Mouse (Mus musculus) lung, embryonic 15.5 days (tissue): ENCODE data around the gene Brk1. TPM values are rescaled to one million over a fixed set of nuclear protein-coding genes. Genes with fewer than 3 reads are reported as not detected.

Experiments
- ATAC-seq: fragments of 200-750 bp; cut with Nextera tagmentation; 2 replicates; pipeline ENCODE4 v1.8.0; 2017; ENCODE audit warnings: moderate number of reproducible peaks, borderline replicate concordance; ENCODE audit not compliant: low FRiP score, low TSS enrichment; ENCODE audit errors: extremely low read depth
- H3K27ac ChIP-seq: fragments of 300-500 bp; sonication (generic); 2 replicates; pipeline ENCODE4 v1.5.1; 2015; ENCODE audit warnings: moderate library complexity, mild to moderate bottlenecking, inconsistent platforms
- H3K27me3 ChIP-seq: fragments of 300-500 bp; sonication (generic); 2 replicates; pipeline ENCODE4 v1.6.1; 2015; ENCODE audit warnings: inconsistent platforms
- H3K36me3 ChIP-seq: fragments of 300-500 bp; sonication (generic); 2 replicates; pipeline ENCODE4 v1.6.1; 2015; ENCODE audit warnings: inconsistent platforms
- H3K4me1 ChIP-seq: fragments of 300-500 bp; sonication (generic); 2 replicates; pipeline ENCODE4 v1.6.1; 2015; ENCODE audit warnings: inconsistent platforms
- H3K4me2 ChIP-seq: fragments of 300-500 bp; sonication (generic); 2 replicates; pipeline ENCODE4 v1.6.1; 2015; ENCODE audit warnings: inconsistent platforms, mild to moderate bottlenecking, moderate library complexity
- H3K4me3 ChIP-seq: fragments of 300-500 bp; sonication (generic); 2 replicates; pipeline ENCODE4 v1.5.1; 2015; ENCODE audit warnings: mild to moderate bottlenecking, inconsistent platforms
- H3K9ac ChIP-seq: fragments of 300-500 bp; sonication (generic); 2 replicates; pipeline ENCODE4 v1.6.1; 2015; ENCODE audit warnings: inconsistent platforms
- H3K9me3 ChIP-seq: fragments of 300-500 bp; sonication (generic); 2 replicates; pipeline ENCODE4 v1.6.1; 2016; ENCODE audit warnings: inconsistent platforms
- WGBS: fragments of 180-500 bp; shearing (Covaris S2); methylation state at CpG from one replicate; pipeline ENCODE4 v1.1.7; 2015; 5-methylcytosine and 5-hydroxymethylcytosine counted together
- polyA plus RNA-seq: library from polyadenylated mRNA; unstranded; fragments of >200 nt; fragmentation: Nextera tagmentation; extraction: Ambion mirVana; gene quantifications from 2 replicates; pipeline ENCODE4 v1.2.1, GENCODE M21; 2015

Gene Brk1
- polyA plus RNA-seq, 1 experiment from 2014 or later: 224 TPM

DNA sequence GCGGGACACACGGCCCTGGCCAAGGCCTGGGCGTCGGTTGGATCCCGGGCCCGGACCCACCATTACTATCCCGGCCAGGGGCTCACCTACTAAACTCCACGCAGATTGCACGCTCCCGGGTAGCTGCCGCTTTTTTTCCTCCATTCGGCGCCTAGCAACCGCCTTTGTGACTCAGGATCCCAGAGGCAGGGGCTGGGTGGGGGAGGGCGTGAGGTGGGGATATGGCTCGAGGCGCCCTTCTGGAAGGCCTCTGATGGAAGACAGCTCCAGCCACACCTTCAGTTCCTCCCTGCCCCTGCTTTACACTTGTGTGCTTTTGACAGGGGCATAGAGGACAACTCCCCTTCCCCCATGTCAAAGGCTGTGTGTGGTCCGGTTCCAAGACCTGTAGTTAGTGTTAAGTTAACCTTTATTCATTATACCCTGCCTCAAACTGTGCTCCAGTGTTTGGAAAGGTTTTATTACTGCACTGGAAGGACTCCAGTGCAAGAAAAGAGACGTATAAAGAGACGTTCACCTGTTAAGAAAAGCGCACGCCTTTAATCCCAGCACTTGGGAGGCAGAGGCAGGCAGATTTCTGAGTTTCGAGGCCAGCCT lies 3.9 kb upstream of the Brk1 start, which contains the start of gene Fancd2os:
Fancd2os (minus strand) TSS at position 173 of the 597 bp plus-strand sequence.
- Histone ChIP-seq H3K36me3 (no peaks in the 10 kb centered on the region), H3K9ac (no peak within 1 kb of the TSS), H3K27me3 (no peaks in the 10 kb centered on the region), H3K4me2 (no peak within 1 kb of the TSS), H3K9me3 (no peaks in the 10 kb centered on the region), H3K4me1 (peaks cover 4% of the 10 kb centered on the region), H3K4me3 (no peak within 1 kb of the TSS), H3K27ac (no peak within 1 kb of the TSS)
- WGBS: 44% methylated on average over 23 of the region's 23 CpGs
- no peak for ATAC-seq

DNA sequence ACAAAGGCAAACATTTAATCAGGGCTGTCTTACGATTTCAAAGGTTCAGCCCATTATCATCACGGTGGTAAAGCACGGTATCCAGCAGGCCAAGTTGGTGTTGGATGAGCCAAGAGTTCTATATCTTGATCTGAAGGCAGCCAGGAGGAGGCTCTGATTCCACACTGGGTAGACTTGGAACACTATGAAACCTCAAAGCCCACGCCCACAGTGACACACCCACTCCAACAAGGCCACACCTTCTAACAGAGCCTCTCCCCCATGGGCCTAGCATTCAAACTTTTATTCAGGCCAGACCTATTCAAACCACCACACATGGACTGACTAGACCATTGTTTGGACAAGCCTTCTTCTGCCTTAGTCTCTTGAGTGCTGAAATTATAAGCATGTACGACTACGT lies 1.8 kb upstream of the Brk1 start:
- no peak overlapping the region for H3K4me2 ChIP-seq
- WGBS: 90% methylated on average over 6 of the region's 6 CpGs
- no peak overlapping the region for H3K27ac ChIP-seq
- no peak overlapping the region for H3K4me3 ChIP-seq
- no peaks in the 10 kb centered on the region for H3K27me3 ChIP-seq
- H3K4me1 ChIP-seq: peaks cover 15% of the 10 kb centered on the region
- no peaks in the 10 kb centered on the region for H3K36me3 ChIP-seq
- H3K9ac ChIP-seq: no peak overlapping the region
- H3K9me3 ChIP-seq: no peaks in the 10 kb centered on the region
- no peak for ATAC-seq

DNA sequence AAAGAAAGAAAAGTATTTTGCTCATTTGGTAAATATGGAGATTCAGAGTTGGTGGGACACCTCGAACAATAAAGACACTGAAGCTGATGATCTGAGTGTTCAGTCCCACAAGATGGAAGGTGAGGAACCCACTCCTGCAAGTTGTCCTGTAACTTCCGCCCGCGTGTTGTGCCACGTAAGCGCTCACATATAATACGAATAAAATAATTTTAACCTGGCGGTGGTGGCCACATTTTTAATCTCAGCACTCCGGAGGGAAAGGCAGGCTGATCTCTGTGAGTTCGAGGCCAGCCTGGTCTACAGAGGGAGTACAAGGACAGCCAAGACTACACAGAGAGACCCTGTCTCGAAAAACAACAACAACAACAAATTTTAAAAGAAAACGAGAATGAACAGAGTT lies 579 bp upstream of the Brk1 start:
- H3K4me3 ChIP-seq: peak overlapping the region; percentile 79
- 48% methylated on average over 12 of the region's 12 CpGs for WGBS
- H3K27me3 ChIP-seq: no peaks in the 10 kb centered on the region
- ATAC-seq: 0 out of 2 replicates have a peak, but pooled peaks have one; percentile 11
- H3K4me2 ChIP-seq: peak overlapping the region; percentile 74
- H3K9me3 ChIP-seq: no peaks in the 10 kb centered on the region
- H3K27ac ChIP-seq: peak overlapping the region; percentile 88; the same call in 1 of the 2 replicates
- H3K9ac ChIP-seq: peak overlapping the region; percentile 93
- no peaks in the 10 kb centered on the region; the same call in 1 of the 2 replicates for H3K36me3 ChIP-seq
- peaks cover 15% of the 10 kb centered on the region for H3K4me1 ChIP-seq

DNA sequence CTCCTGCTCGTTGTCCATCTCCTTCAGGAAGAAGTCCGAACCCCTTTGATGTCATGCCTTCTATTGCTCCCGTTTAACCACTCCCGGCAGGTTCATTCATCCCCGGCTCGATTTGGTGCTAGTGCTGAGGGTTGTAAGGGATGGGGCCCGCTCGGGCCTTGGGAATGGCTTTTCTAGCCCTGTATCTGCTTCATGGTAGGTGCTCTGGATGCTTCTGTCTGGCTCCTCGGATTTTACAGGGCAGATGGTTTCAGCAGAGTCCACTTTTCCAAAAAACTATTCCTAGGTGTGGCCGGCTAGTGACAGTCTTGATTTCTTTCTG lies 613 bp downstream of the Brk1 start:
- Histone ChIP-seq H3K27ac (peak overlapping the region; percentile 88; the same call in 1 of the 2 replicates), H3K9me3 (no peaks in the 10 kb centered on the region), H3K36me3 (no peaks in the 10 kb centered on the region; the same call in 1 of the 2 replicates), H3K4me3 (peak overlapping the region; percentile 79), H3K27me3 (no peaks in the 10 kb centered on the region), H3K9ac (peak overlapping the region; percentile 93), H3K4me2 (peak overlapping the region; percentile 74), H3K4me1 (peaks cover 15% of the 10 kb centered on the region)
- WGBS: 3% methylated on average over 10 of the region's 10 CpGs
- ATAC-seq: no peak

DNA sequence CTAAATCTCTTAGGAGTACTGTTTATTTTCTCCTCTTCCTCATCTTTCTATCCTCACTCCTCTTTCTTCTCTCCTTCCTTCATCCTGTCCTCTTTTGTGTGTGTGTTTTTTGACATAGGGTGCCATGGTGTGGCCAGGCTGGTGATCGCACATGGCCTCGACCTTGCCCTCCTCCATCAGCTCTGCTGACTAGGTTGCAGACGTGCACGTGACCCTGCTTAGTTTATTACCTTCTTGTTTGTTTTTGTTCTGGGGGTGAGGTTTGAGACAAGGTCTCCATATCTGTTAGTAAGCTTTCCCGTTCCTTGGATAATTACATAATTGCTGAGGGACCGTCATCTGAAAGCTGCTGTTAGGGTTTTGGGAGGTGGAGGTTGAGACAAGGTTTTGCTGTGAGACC lies 4.3 kb downstream of the Brk1 start:
- Histone ChIP-seq H3K36me3 (peaks cover 13% of the 10 kb centered on the region), H3K4me3 (no peak overlapping the region), H3K9ac (no peak overlapping the region), H3K4me2 (no peak overlapping the region), H3K9me3 (no peaks in the 10 kb centered on the region), H3K4me1 (peaks cover 15% of the 10 kb centered on the region), H3K27me3 (no peaks in the 10 kb centered on the region), H3K27ac (no peak overlapping the region)
- WGBS: 69% methylated on average over 6 of the region's 6 CpGs
- no peak for ATAC-seq

DNA sequence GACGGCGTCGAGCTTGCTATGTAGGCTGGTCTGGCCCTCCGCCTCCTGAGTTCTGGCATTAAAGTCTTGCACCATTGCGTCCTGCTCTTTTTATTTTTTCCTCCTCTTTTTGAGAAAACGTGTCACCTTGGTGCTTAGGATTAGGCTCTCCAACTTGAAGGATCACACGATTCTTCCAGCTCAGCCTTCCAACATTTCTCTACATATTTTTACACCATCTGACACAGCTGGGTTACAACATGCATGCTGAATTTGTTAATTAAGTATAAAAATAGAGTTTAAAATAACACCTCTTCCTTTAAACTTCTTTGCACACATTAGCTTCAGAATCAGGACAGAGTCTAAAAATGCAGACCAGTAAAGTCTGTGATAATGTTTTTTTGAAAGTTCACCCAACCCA lies 4.7 kb downstream of the Brk1 start:
- H3K4me3 ChIP-seq: no peak overlapping the region
- H3K4me2 ChIP-seq: no peak overlapping the region
- H3K36me3 ChIP-seq: peaks cover 17% of the 10 kb centered on the region
- H3K27me3 ChIP-seq: no peaks in the 10 kb centered on the region
- no peak overlapping the region for H3K27ac ChIP-seq
- H3K4me1 ChIP-seq: peaks cover 15% of the 10 kb centered on the region
- no peak for ATAC-seq
- 91% methylated on average over 7 of the region's 7 CpGs for WGBS
- H3K9me3 ChIP-seq: no peaks in the 10 kb centered on the region
- H3K9ac ChIP-seq: no peak overlapping the region

DNA sequence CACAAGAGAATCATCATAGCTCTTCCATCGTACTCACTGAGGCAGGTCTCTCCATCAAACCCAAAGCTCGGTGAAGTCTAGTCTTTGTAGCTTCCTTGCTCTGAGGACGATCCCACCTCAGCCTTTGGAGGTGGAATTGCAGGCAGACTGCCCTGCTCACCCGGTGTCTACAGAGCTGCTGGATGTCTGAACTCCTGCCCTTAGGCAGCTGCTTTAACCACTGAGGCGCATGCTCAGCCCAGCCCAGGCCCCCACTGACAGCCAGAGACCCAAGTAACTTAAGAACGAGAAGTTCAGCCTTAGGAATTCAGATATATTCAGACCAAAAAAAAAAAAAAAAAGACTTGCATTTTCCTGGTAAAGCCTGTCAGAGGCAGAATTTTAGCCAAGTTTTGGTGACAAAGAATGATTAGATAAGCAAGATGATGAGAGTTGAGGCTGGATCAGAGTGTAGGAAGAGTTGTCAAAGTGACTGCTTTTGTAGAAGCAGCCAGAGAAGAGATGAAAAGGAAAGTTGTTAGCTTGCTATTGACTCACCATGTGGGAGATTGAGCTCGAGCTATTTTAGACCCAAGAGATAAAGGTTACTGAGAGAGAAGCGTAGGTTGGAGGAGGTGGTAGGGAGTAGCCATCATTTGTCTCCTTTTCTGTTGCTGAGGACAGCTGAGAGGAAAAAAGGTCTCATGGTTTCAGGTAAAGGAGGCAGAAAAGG lies 7.8 kb downstream of the Brk1 start:
- Histone ChIP-seq H3K36me3 (peaks cover 48% of the 10 kb centered on the region), H3K9ac (no peak overlapping the region), H3K4me3 (no peak overlapping the region), H3K27me3 (no peaks in the 10 kb centered on the region), H3K4me2 (no peak overlapping the region), H3K9me3 (no peaks in the 10 kb centered on the region), H3K4me1 (no peaks in the 10 kb centered on the region), H3K27ac (no peak overlapping the region)
- 83% methylated on average over 8 of the region's 8 CpGs for WGBS
- no peak for ATAC-seq

DNA sequence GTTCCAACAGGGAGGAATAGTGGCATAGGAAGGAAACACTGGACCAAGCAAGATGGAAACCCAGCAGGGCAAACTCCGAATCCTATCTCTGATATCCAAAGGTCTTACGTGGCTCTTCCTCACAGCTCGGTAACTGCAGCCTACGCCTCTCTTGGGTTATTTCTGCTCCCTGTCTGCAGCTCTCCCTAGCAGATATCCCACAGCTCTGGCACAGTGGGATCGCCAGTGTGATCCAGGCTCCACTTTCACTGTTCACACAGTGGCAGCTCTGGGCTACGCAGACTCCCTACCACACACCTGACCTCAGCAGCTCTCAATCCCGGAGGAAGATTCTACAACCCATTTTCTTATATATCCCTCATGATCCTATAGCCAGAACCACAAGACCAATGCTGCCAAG lies 9.6 kb downstream of the Brk1 start:
- Histone ChIP-seq H3K27me3 (no peaks in the 10 kb centered on the region), H3K4me1 (no peaks in the 10 kb centered on the region), H3K4me3 (no peak overlapping the region), H3K27ac (no peak overlapping the region), H3K36me3 (peaks cover 58% of the 10 kb centered on the region), H3K9ac (no peak overlapping the region), H3K9me3 (no peaks in the 10 kb centered on the region), H3K4me2 (no peak overlapping the region)
- no peak for ATAC-seq
- 97% methylated on average over 7 of the region's 7 CpGs for WGBS

DNA sequence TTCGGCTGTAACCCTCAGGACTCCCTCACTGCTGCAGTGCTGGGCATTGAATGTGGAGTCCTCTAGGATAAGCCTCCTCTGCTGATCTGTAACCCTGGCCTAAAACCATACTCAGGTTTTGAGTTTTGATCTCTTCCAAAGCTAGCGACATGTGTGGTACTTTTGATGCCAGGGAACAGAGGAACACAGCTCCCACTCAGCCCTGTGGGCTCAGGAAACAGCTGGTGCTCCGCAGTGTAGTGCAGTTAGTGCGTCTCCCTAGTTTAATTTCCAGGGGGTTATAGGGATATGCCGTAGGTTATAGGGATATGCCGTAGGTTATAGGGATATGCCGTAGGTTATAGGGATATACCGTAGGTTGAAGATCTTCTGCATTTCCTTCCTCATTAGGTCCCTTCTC lies 10.4 kb downstream of the Brk1 start:
- Histone ChIP-seq H3K9me3 (no peaks in the 10 kb centered on the region), H3K4me2 (no peak overlapping the region), H3K36me3 (peaks cover 58% of the 10 kb centered on the region)

DNA sequence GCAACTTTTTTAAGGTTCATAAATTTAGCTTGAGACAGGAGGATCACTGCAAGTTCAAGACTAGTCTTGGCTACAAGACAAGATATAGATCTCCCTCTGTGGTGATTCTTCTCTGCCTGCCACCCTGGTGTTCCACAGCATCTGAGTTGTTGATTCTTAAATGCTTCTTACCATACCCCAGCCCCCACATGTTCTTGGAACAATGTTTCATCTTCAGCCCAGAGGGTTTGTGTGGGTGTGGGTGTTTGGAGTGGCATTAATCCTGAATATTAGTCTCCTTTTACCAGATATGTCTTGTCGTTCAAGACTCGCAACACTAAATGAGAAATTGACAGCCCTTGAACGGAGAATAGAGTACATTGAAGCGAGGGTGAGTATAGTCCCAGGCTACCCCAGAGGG lies 10.9 kb downstream of the Brk1 start:
- Histone ChIP-seq H3K4me2 (no peak overlapping the region), H3K4me3 (no peak overlapping the region), H3K4me1 (no peaks in the 10 kb centered on the region), H3K27me3 (no peaks in the 10 kb centered on the region), H3K9me3 (no peaks in the 10 kb centered on the region), H3K36me3 (peaks cover 58% of the 10 kb centered on the region), H3K27ac (no peak overlapping the region), H3K9ac (no peak overlapping the region)
- WGBS: 90% methylated on average over 4 of the region's 4 CpGs
- ATAC-seq: no peak

More for the DNA sequence above, 10.4 kb downstream of the Brk1 start:
- no peak overlapping the region for H3K9ac ChIP-seq
- H3K27ac ChIP-seq: no peak overlapping the region
- no peaks in the 10 kb centered on the region for H3K4me1 ChIP-seq
- no peak for ATAC-seq
- whole genome bisulfite sequencing: 97% methylated on average over 8 of the region's 8 CpGs
- no peak overlapping the region for H3K4me3 ChIP-seq
- no peaks in the 10 kb centered on the region for H3K27me3 ChIP-seq

DNA sequence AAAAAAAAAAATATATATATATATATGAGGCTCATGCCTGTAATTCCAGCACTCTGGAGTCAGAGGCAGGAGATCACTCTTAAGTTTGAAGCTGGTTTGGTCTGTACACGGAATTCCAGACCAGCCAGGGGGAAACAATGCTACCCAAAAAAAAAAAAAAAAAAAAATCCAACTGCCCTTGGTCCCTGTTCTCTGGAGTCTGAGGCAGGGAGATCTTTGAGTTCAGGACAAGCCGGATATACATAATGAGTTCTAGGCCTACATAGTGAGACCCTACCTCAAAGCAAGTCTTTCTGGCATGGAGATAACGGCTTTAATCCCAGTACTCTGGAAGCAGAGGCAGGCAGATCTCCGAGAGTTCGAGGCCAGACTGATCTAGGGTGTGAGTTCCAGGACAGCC lies 18.8 kb downstream of the Brk1 start:
- Histone ChIP-seq H3K27ac (peak overlapping the region; percentile 43; the same call in 1 of the 2 replicates), H3K36me3 (peaks cover 13% of the 10 kb centered on the region), H3K27me3 (no peaks in the 10 kb centered on the region), H3K9me3 (no peaks in the 10 kb centered on the region), H3K4me2 (peak overlapping the region; percentile 68), H3K4me3 (peak overlapping the region; percentile 56), H3K4me1 (peaks cover 16% of the 10 kb centered on the region), H3K9ac (no peak overlapping the region)
- WGBS: 67% methylated on average over 5 of the region's 5 CpGs
- no peak for ATAC-seq

DNA sequence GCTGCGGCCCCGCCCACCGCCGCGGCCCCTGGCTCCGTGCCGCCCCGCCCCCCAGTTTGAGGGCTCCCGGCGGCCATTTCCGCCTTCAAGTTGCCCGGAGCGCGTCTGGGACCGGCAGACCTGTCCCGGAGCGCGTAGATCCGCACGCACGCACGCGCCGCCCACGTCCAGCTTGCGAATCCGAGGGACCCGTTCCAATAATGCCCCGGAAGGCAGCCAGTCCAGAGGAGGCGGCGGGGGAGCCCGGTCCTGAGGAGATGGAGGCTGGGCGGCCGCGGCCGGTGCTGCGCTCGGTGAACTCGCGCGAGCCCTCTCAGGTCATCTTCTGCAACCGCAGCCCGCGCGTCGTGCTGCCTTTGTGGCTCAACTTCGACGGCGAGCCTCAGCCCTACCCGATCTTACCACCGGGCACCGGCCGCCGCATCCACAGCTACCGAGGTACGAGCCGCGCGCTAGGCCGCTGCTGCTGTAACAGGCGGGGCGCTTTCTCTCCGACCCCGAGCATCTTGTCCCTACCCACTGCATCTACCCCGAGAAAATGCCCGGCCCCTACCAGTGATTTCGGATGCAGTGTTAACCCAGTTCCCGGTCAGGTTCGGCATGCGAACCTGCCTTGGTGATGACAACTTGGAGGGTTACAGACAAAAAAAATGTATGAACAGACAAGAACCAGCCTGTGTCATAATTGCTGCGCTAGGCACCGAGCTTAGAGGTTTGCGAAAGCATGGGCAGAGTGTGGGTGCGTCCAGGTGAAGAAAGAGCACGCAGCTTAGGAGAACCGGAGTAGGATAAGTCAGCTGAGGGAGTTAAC lies 19.6 kb downstream of the Brk1 start, which contains the start of gene Vhl:
Vhl (plus strand) TSS at position 19 of the 811 bp plus-strand sequence.
- Histone ChIP-seq H3K27ac (peak within 1 kb of the TSS; percentile 83), H3K9ac (peak within 1 kb of the TSS; percentile 62), H3K9me3 (no peaks in the 10 kb centered on the region), H3K4me1 (peaks cover 16% of the 10 kb centered on the region), H3K27me3 (no peaks in the 10 kb centered on the region), H3K4me2 (peak within 1 kb of the TSS; percentile 68), H3K36me3 (peaks cover 17% of the 10 kb centered on the region), H3K4me3 (peak within 1 kb of the TSS; percentile 56)
- under 1% methylated on average over 59 of the region's 76 CpGs for WGBS
- peak; percentile 89 for ATAC-seq
